Mouse (Mus musculus): ENCODE measurements around the gene Stat5a.

Stat5a gene

GRCm38 (mm10) chr11:100860198-100861048 is 1.3 kb downstream of the Stat5a start:
- DNase-seq (ENCODE audit: low spot score) = peak; percentile 85

GRCm38 (mm10) chr11:100861335-100861734 is 2.2 kb downstream of the Stat5a start:
- no peak for DNase-seq (ENCODE audit: low spot score)

- no peak for DNase-seq (ENCODE audit: low spot score)
Measured at GRCm38 (mm10) chr11:100861836-100862235, 2.7 kb downstream of the Stat5a start.

- no peak for DNase-seq (ENCODE audit: low spot score)
Measured at GRCm38 (mm10) chr11:100863141-100863540, 4.0 kb downstream of the Stat5a start.

GRCm38 (mm10) chr11:100865618-100866017 is 6.5 kb downstream of the Stat5a start:
- no peak for DNase-seq (ENCODE audit: low spot score)

- no peak for DNase-seq (ENCODE audit: low spot score)
Measured at GRCm38 (mm10) chr11:100870256-100870967, 11.3 kb downstream of the Stat5a start.

- DNase-seq (ENCODE audit: low spot score) = no peak
Measured at GRCm38 (mm10) chr11:100870968-100871350, 11.8 kb downstream of the Stat5a start.

- DNase-seq (ENCODE audit: low spot score) = no peak
Measured at GRCm38 (mm10) chr11:100875761-100876160, 16.6 kb downstream of the Stat5a start.

GRCm38 (mm10) chr11:100879321-100880078 is 20.3 kb downstream of the Stat5a start:
- no peak for DNase-seq (ENCODE audit: low spot score)

- DNase-seq (ENCODE audit: low spot score) = no peak
Measured at GRCm38 (mm10) chr11:100883640-100884039, 24.5 kb downstream of the Stat5a start.

GRCm38 (mm10) chr11:100885472-100885871 is 26.3 kb downstream of the Stat5a start:
- no peak for DNase-seq (ENCODE audit: low spot score)

GRCm38 (mm10) chr11:100886188-100886740 is 27.1 kb downstream of the Stat5a start:
- DNase-seq (ENCODE audit: low spot score) = no peak

- DNase-seq (ENCODE audit: low spot score) = no peak
Measured at GRCm38 (mm10) chr11:100887236-100887635, 28.1 kb downstream of the Stat5a start.

GRCm38 (mm10) chr11:100887764-100888163 is 28.6 kb downstream of the Stat5a start:
- DNase-seq (ENCODE audit: low spot score) = no peak

- DNase-seq (ENCODE audit: low spot score) = no peak
Measured at GRCm38 (mm10) chr11:100888348-100888820, 29.2 kb downstream of the Stat5a start.

GRCm38 (mm10) chr11:100890481-100890880 is 31.3 kb downstream of the Stat5a start:
- DNase-seq (ENCODE audit: low spot score) = no peak

- DNase-seq (ENCODE audit: low spot score) = no peak
Measured at GRCm38 (mm10) chr11:100891256-100892123, 32.3 kb downstream of the Stat5a start.

GRCm38 (mm10) chr11:100892435-100892834 is 33.3 kb downstream of the Stat5a start:
- DNase-seq (ENCODE audit: low spot score) = no peak

- DNase-seq (ENCODE audit: low spot score) = peak; percentile 92
Measured at GRCm38 (mm10) chr11:100893482-100893881, 34.3 kb downstream of the Stat5a start.

- DNase-seq (ENCODE audit: low spot score) = no peak
Measured at GRCm38 (mm10) chr11:100894146-100894918, 35.2 kb downstream of the Stat5a start.
